Mouse (Mus musculus) embryonic facial prominence, embryonic 11.5 days (tissue): Measurements from ENCODE around the gene Usp30. TPM values are rescaled to one million over a fixed set of nuclear protein-coding genes. Genes with fewer than 3 reads are reported as not detected.
A peak's percentile ranks its signal among the peaks of the same experiment; 100 is the strongest.

Source experiments
- ATAC-seq: fragments of 200-750 bp; cut with Nextera tagmentation; replicated peaks from 2 replicates; pipeline ENCODE4 v1.8.0; 2017; ENCODE audit warnings: low read depth; ENCODE audit not compliant: insufficient number of reproducible peaks, low FRiP score, low TSS enrichment
- DNase-seq: peaks from one replicate; pipeline ENCODE4 v3.0.0-alpha.2; 2015; ENCODE audit warnings: low spot score
- H3K27ac ChIP-seq: fragments of 300-500 bp; sonication (generic); replicated peaks from 2 replicates; pipeline ENCODE4 v1.5.1; 2014; ENCODE audit warnings: mild to moderate bottlenecking, low read depth, low read length, control low read depth
- H3K27me3 ChIP-seq: fragments of 300-500 bp; sonication (generic); 2 replicates; pipeline ENCODE4 v1.6.1; 2014; ENCODE audit warnings: mild to moderate bottlenecking, low read length, moderate library complexity, mixed read lengths; ENCODE audit not compliant: control insufficient read depth, insufficient read depth
- H3K36me3 ChIP-seq: fragments of 300-500 bp; sonication (generic); replicated peaks from 2 replicates; pipeline ENCODE4 v1.6.1; 2014; ENCODE audit warnings: low read depth, mild to moderate bottlenecking, low read length, moderate library complexity, mixed read lengths; ENCODE audit not compliant: control insufficient read depth, insufficient read depth
- H3K4me1 ChIP-seq: fragments of 300-500 bp; sonication (generic); 2 replicates; pipeline ENCODE4 v1.6.1; 2014; ENCODE audit warnings: low read length, mixed read lengths; ENCODE audit not compliant: control insufficient read depth, insufficient read depth
- H3K4me2 ChIP-seq: fragments of 300-500 bp; sonication (generic); 2 replicates; pipeline ENCODE4 v1.6.1; 2014; ENCODE audit warnings: low read depth, mild to moderate bottlenecking, control low read depth, low read length, moderate library complexity
- H3K4me3 ChIP-seq: fragments of 300-500 bp; sonication (generic); 2 replicates; pipeline ENCODE4 v1.5.1; 2014; ENCODE audit warnings: low read depth, low read length, control low read depth
- H3K9ac ChIP-seq: fragments of 300-500 bp; sonication (generic); replicated peaks from 2 replicates; pipeline ENCODE4 v1.6.1; 2014; ENCODE audit warnings: mild to moderate bottlenecking, control low read depth, low read length
- H3K9me3 ChIP-seq: fragments of 300-500 bp; sonication (generic); replicated peaks from 2 replicates; pipeline ENCODE4 v1.6.1; 2016; ENCODE audit warnings: mild to moderate bottlenecking, low read length, inconsistent platforms, mixed read lengths; ENCODE audit not compliant: control insufficient read depth
- WGBS: fragments of 180-500 bp; shearing (Covaris S2); extraction: QIAGEN DNeasy Blood & Tissue Kit; methylation state at CpG from one replicate; pipeline ENCODE4 v1.1.7; 2014; 5-methylcytosine and 5-hydroxymethylcytosine counted together
- polyA plus RNA-seq: library from polyadenylated mRNA; unstranded; fragments of >200 nt; fragmentation: Nextera tagmentation; extraction: Ambion mirVana; gene quantifications from 2 replicates; pipeline ENCODE4 v1.2.1, GENCODE M21; 2014

Gene Usp30
- polyA plus RNA-seq, 1 experiment from 2014 or later: 10.0 TPM

- Histone ChIP-seq H3K36me3 (no peaks in the 10 kb centered on the region), H3K27me3 (no peaks in the 10 kb centered on the region), H3K4me2 (no peak within 1 kb of the TSS), H3K9ac (no peak within 1 kb of the TSS), H3K4me1 (no peaks in the 10 kb centered on the region), H3K9me3 (no peaks in the 10 kb centered on the region), H3K4me3 (no peak within 1 kb of the TSS), H3K27ac (no peak within 1 kb of the TSS)
- ATAC-seq (no peak), DNase-seq (peak; percentile 15)
- 35% methylated on average over 19 of the region's 19 CpGs for WGBS
Measured at GRCm38 (mm10) chr5:114146028-114146888, 81.0 kb downstream of the Usp30 start, which contains the start of gene Acacb. Acacb (plus strand) TSS chr5:114146535.

GRCm38 (mm10) chr5:114147043-114147972 lies 82.0 kb downstream of the Usp30 start:
- 78% methylated on average over 14 of the region's 14 CpGs for WGBS

GRCm38 (mm10) chr5:114152359-114153092 lies 87.3 kb downstream of the Usp30 start:
- WGBS: 80% methylated on average over 12 of the region's 12 CpGs
- Histone ChIP-seq H3K27ac (no peak overlapping the region), H3K4me2 (no peak overlapping the region), H3K9ac (no peak overlapping the region), H3K4me1 (no peaks in the 10 kb centered on the region), H3K9me3 (no peaks in the 10 kb centered on the region), H3K27me3 (no peaks in the 10 kb centered on the region), H3K36me3 (no peaks in the 10 kb centered on the region), H3K4me3 (no peak overlapping the region)
- no peak for ATAC-seq
- DNase-seq: no peak

More at GRCm38 (mm10) chr5:114147043-114147972, 82.0 kb downstream of the Usp30 start:
- H3K9me3 ChIP-seq: no peaks in the 10 kb centered on the region
- H3K9ac ChIP-seq: no peak overlapping the region
- H3K4me1 ChIP-seq: no peaks in the 10 kb centered on the region
- H3K4me2 ChIP-seq: no peak overlapping the region
- H3K27ac ChIP-seq: no peak overlapping the region
- no peaks in the 10 kb centered on the region for H3K36me3 ChIP-seq
- DNase-seq (no peak), ATAC-seq (no peak)
- H3K4me3 ChIP-seq: no peak overlapping the region
- no peaks in the 10 kb centered on the region for H3K27me3 ChIP-seq

- Histone ChIP-seq H3K4me2 (no peak overlapping the region), H3K36me3 (no peaks in the 10 kb centered on the region), H3K9me3 (no peaks in the 10 kb centered on the region), H3K4me1 (no peaks in the 10 kb centered on the region), H3K27ac (no peak overlapping the region), H3K9ac (no peak overlapping the region), H3K4me3 (0 out of 2 replicates have a peak overlapping the region, but pooled peaks have one; percentile 9), H3K27me3 (no peaks in the 10 kb centered on the region)
- 2% methylated on average over 12 of the region's 12 CpGs for WGBS
- ATAC-seq (peak; percentile 57; the same call in 1 of the 2 replicates), DNase-seq (peak; percentile 65)
Measured at GRCm38 (mm10) chr5:114153490-114153889, 88.2 kb downstream of the Usp30 start.

- ATAC-seq (no peak), DNase-seq (no peak)
- Histone ChIP-seq H3K27me3 (no peaks in the 10 kb centered on the region), H3K27ac (no peak overlapping the region), H3K4me3 (no peak overlapping the region), H3K4me2 (no peak overlapping the region), H3K36me3 (no peaks in the 10 kb centered on the region), H3K9ac (no peak overlapping the region), H3K9me3 (no peaks in the 10 kb centered on the region), H3K4me1 (no peaks in the 10 kb centered on the region)
- 84% methylated on average over 5 of the region's 5 CpGs for WGBS
Measured at GRCm38 (mm10) chr5:114154765-114155164, 89.5 kb downstream of the Usp30 start.

GRCm38 (mm10) chr5:114155168-114155933 lies 90.1 kb downstream of the Usp30 start:
- H3K27me3 ChIP-seq: no peaks in the 10 kb centered on the region
- no peak overlapping the region for H3K27ac ChIP-seq
- no peaks in the 10 kb centered on the region for H3K9me3 ChIP-seq
- no peak for DNase-seq
- H3K9ac ChIP-seq: no peak overlapping the region
- no peaks in the 10 kb centered on the region for H3K4me1 ChIP-seq
- H3K36me3 ChIP-seq: no peaks in the 10 kb centered on the region
- no peak for ATAC-seq
- 53% methylated on average over 9 of the region's 9 CpGs for WGBS
- H3K4me3 ChIP-seq: no peak overlapping the region
- no peak overlapping the region for H3K4me2 ChIP-seq

GRCm38 (mm10) chr5:114157236-114157635 lies 92.0 kb downstream of the Usp30 start:
- H3K9me3 ChIP-seq: no peaks in the 10 kb centered on the region
- no peaks in the 10 kb centered on the region for H3K27me3 ChIP-seq
- H3K4me1 ChIP-seq: no peaks in the 10 kb centered on the region
- no peak for DNase-seq
- no peak overlapping the region for H3K9ac ChIP-seq
- no peak overlapping the region for H3K4me3 ChIP-seq
- WGBS: 53% methylated on average over 7 of the region's 7 CpGs
- no peak overlapping the region for H3K27ac ChIP-seq
- H3K36me3 ChIP-seq: no peaks in the 10 kb centered on the region
- H3K4me2 ChIP-seq: no peak overlapping the region
- ATAC-seq: no peak
